Mouse (Mus musculus) midbrain, postnatal 0 days (tissue): ENCODE data around the gene Gm10337. TPM values are rescaled to one million over a fixed set of nuclear protein-coding genes. Genes with fewer than 3 reads are reported as not detected.

ENCODE experiments used
- ATAC-seq: fragments of 200-750 bp; cut with Nextera tagmentation; 2 replicates; pipeline ENCODE4 v1.8.0; 2017; ENCODE audit warnings: moderate number of reproducible peaks, mild to moderate bottlenecking, moderate TSS enrichment, moderate library complexity; ENCODE audit not compliant: low FRiP score
- DNase-seq: peaks from one replicate; pipeline ENCODE4 v3.0.0-alpha.2; 2015; ENCODE audit warnings: low spot score
- H3K27ac ChIP-seq: fragments of 300-500 bp; sonication (generic); 2 replicates; pipeline ENCODE4 v1.5.1; 2014; ENCODE audit warnings: low read depth, mild to moderate bottlenecking, low read length, mixed read lengths
- H3K27me3 ChIP-seq: fragments of 300-500 bp; sonication (generic); 2 replicates; pipeline ENCODE4 v1.6.1; 2014; ENCODE audit warnings: low read length, control low read depth, mixed read lengths; ENCODE audit not compliant: insufficient read depth
- H3K36me3 ChIP-seq: fragments of 300-500 bp; sonication (generic); 2 replicates; pipeline ENCODE4 v1.6.1; 2014; ENCODE audit warnings: low read length, control low read depth, mixed read lengths; ENCODE audit not compliant: insufficient read depth
- H3K4me1 ChIP-seq: fragments of 300-500 bp; sonication (generic); 2 replicates; pipeline ENCODE4 v1.6.1; 2014; ENCODE audit warnings: mild to moderate bottlenecking, control low read depth, antibody characterized with exemption, low read length, mixed read lengths; ENCODE audit not compliant: insufficient read depth
- H3K4me2 ChIP-seq: fragments of 300-500 bp; sonication (generic); 2 replicates; pipeline ENCODE4 v1.6.1; 2014; ENCODE audit warnings: low read depth, mild to moderate bottlenecking, low read length, mixed read lengths; ENCODE audit not compliant: poor library complexity, severe bottlenecking
- H3K4me3 ChIP-seq: fragments of 300-500 bp; sonication (generic); 2 replicates; pipeline ENCODE4 v1.5.1; 2014; ENCODE audit warnings: low read depth, mild to moderate bottlenecking, low read length, moderate library complexity
- H3K9ac ChIP-seq: fragments of 300-500 bp; sonication (generic); replicated peaks from 2 replicates; pipeline ENCODE4 v1.6.1; 2014; ENCODE audit warnings: mild to moderate bottlenecking, low read length, moderate library complexity, mixed read lengths; ENCODE audit not compliant: poor library complexity, severe bottlenecking
- H3K9me3 ChIP-seq: fragments of 300-500 bp; sonication (generic); 2 replicates; pipeline ENCODE4 v1.6.1; 2016; ENCODE audit warnings: low read length, control low read depth
- CTCF ChIP-seq: IDR thresholded peaks from 2 replicates; pipeline ENCODE4 v1.5.1; 2016; ENCODE audit warnings: antibody characterized with exemption, mild to moderate bottlenecking
- WGBS: fragments of 180-500 bp; shearing (Covaris S2); extraction: QIAGEN DNeasy Blood & Tissue Kit; methylation state at CpG from one replicate; pipeline ENCODE4 v1.1.7; 2014; 5-methylcytosine and 5-hydroxymethylcytosine counted together
- polyA plus RNA-seq: library from polyadenylated mRNA; unstranded; fragments of >200 nt; fragmentation: Nextera tagmentation; extraction: Ambion mirVana; gene quantifications from 2 replicates; pipeline ENCODE4 v1.2.1, GENCODE M21; 2015
- total RNA-seq: library from RNA; depleted of rRNA; stranded (reverse); fragments of >200 nt; gene quantifications from 2 replicates; pipeline ENCODE4 v1.2.3, GENCODE M21; 2014

Gene Gm10337
- total and polyA plus RNA-seq, 2 experiments from 2014 or later, result 18.2 TPM; not detected in 1

- Histone ChIP-seq H3K4me3 (peak overlapping the region; percentile 66), H3K9ac (peak overlapping the region; percentile 87), H3K27ac (peak overlapping the region; percentile 99), H3K27me3 (no peaks in the 10 kb centered on the region), H3K4me2 (peak overlapping the region; percentile 80), H3K9me3 (no peaks in the 10 kb centered on the region), H3K36me3 (peaks cover 20% of the 10 kb centered on the region), H3K4me1 (peaks cover 17% of the 10 kb centered on the region)
- ATAC-seq (no peak), DNase-seq (no peak)
- WGBS, result 72% methylated on average over 15 of the region's 17 CpGs
- no peak for TF ChIP-seq CTCF
These were observed 16.0 kb downstream of the Gm10337 start for GRCm38 (mm10) chr15:102519211-102520141.

- Histone ChIP-seq H3K4me3 (no peak overlapping the region), H3K9me3 (no peaks in the 10 kb centered on the region), H3K4me2 (no peak overlapping the region), H3K4me1 (peaks cover 10% of the 10 kb centered on the region), H3K27me3 (no peaks in the 10 kb centered on the region), H3K36me3 (peaks cover 21% of the 10 kb centered on the region), H3K9ac (no peak overlapping the region), H3K27ac (no peak overlapping the region)
- ATAC-seq, result no peak
- no peak for TF ChIP-seq CTCF
- no peak for DNase-seq
- 91% methylated on average over 4 of the region's 4 CpGs for WGBS
These were observed 16.9 kb downstream of the Gm10337 start for GRCm38 (mm10) chr15:102520416-102520815.

GRCm38 (mm10) chr15:102521480-102521879 is 18.0 kb downstream of the Gm10337 start:
- Histone ChIP-seq H3K9ac (no peak overlapping the region), H3K27ac (no peak overlapping the region), H3K4me2 (no peak overlapping the region), H3K36me3 (peaks cover 21% of the 10 kb centered on the region), H3K9me3 (no peaks in the 10 kb centered on the region), H3K4me1 (peaks cover 6% of the 10 kb centered on the region), H3K4me3 (no peak overlapping the region), H3K27me3 (no peaks in the 10 kb centered on the region)
- DNase-seq, result no peak
- no peak for TF ChIP-seq CTCF
- no peak for ATAC-seq
- WGBS, result 82% methylated on average over 4 of the region's 4 CpGs

- peak; percentile 87 for DNase-seq
- peak; percentile 99 for TF ChIP-seq CTCF
- Histone ChIP-seq H3K36me3 (peaks cover 45% of the 10 kb centered on the region), H3K9ac (no peak within 1 kb of the TSS), H3K27me3 (no peaks in the 10 kb centered on the region), H3K4me2 (no peak within 1 kb of the TSS), H3K4me3 (no peak within 1 kb of the TSS), H3K4me1 (no peaks in the 10 kb centered on the region), H3K9me3 (no peaks in the 10 kb centered on the region), H3K27ac (0 out of 2 replicates have a peak within 1 kb of the TSS, but pooled peaks have one; percentile 18)
- ATAC-seq, result no peak
- 2% methylated on average over 3 of the region's 3 CpGs for WGBS
These were observed 21.5 kb downstream of the Gm10337 start, which contains the start of gene Npff for GRCm38 (mm10) chr15:102524892-102525485. Gene Npff (minus strand): TSS chr15:102524942.

GRCm38 (mm10) chr15:102526111-102527002 is 22.8 kb downstream of the Gm10337 start:
- ATAC-seq, result no peak
- WGBS, result 80% methylated on average over 6 of the region's 6 CpGs

More at GRCm38 (mm10) chr15:102526111-102527002, 22.8 kb downstream of the Gm10337 start:
- H3K9ac ChIP-seq, result no peak overlapping the region
- TF ChIP-seq CTCF, result no peak
- H3K27me3 ChIP-seq, result no peaks in the 10 kb centered on the region
- no peaks in the 10 kb centered on the region for H3K4me1 ChIP-seq
- H3K27ac ChIP-seq, result no peak overlapping the region
- H3K36me3 ChIP-seq, result peaks cover 53% of the 10 kb centered on the region
- no peaks in the 10 kb centered on the region for H3K9me3 ChIP-seq
- no peak overlapping the region for H3K4me2 ChIP-seq
- no peak for DNase-seq
- H3K4me3 ChIP-seq, result no peak overlapping the region
